Mouse (Mus musculus): ENCODE results near the gene Gpbp1l1.

- TF ChIP-seq CTCF (conservative IDR thresholded peaks at IDR 0.05; ENCODE audit: low read length) (no peak), NANOG (IDR thresholded peaks at IDR 0.05; ENCODE audit: borderline replicate concordance, low read length) (no peak)
These were observed 7.0 kb upstream of the Gpbp1l1 start for GRCm38 (mm10) chr4:116550432-116550831.
